Mouse (Mus musculus) megakaryocyte, embryonic 14.5 days (primary cell): ENCODE measurements around the gene Mrpl43.

Source experiments
- FLI1 ChIP-seq: IDR thresholded peaks from 2 replicates; pipeline ENCODE4 v1.6.1; 2012; ENCODE audit warnings: low read length, inconsistent platforms, mixed read lengths
- GATA1 ChIP-seq: IDR thresholded peaks from 3 replicates; pipeline ENCODE4 v1.6.1; 2012; ENCODE audit warnings: mixed read lengths, low read length, inconsistent platforms, borderline replicate concordance

GRCm38 (mm10) chr19:45012636-45013035 is 6.4 kb upstream of the Mrpl43 start:
- TF ChIP-seq GATA1 (no peak), FLI1 (no peak)
